Mouse (Mus musculus): ENCODE measurements at regions not wholly inside any gene's neighbourhood (a gene's known extent, or its start where the extent isn't known, plus 50 kb on each side); places are given as distances from the start of the nearest gene placed in this dataset.

DNA sequence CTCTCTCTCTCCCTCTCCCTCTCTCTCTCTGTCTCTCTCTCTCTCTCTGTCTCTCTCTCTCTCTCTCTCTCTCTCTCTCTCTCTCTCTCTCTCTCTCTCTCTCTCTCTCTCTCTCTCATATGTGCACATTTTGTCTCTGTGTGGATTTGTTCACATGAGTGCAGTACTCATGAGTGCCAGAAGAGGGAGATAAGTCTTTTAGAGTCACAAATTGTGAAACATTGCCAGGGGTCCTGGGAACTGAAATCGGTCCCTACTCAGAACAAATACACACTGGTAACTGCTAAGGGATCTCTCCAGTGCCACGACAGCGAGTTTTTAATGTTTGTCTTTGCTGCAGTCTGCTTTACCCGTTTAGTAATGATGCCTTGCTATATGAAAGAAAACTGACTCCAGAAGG, 356.2 kb upstream of the Igbp1b start:
- DNase-seq = no peak

DNA sequence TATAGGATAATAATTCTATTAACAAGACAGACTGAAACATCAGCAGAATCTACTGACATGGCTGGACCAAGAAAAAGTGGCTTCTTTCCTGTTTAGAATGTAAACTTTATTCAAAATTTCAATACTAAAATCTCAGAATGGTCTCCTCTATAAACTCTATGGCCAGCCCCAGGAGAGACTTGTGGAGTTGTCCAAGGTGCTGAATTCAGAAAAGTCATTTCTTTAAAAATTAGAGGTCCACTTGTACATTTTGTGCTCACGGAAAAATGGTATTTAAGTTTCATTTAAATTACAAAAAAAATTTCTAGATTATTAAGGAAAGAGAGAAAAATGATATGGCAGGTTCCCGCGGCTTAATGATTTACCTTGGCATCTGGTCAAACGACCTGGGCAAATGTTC, 352.2 kb upstream of the Igbp1b start:
- no peak for DNase-seq
